Mouse (Mus musculus) MEL (cell line): ENCODE measurements around the gene Sct. TPM values are rescaled to one million over a fixed set of nuclear protein-coding genes. Genes with fewer than 3 reads are reported as not detected.

ENCODE experiments used
- DNase-seq: peaks from one replicate; pipeline ENCODE4 v3.0.0; 2011; ENCODE audit warnings: low read depth, low spot score
- H3K27ac ChIP-seq: 2 replicates; pipeline ENCODE4 v1.5.1; 2012; ENCODE audit warnings: low read depth, mild to moderate bottlenecking, control low read depth, low read length, moderate library complexity; ENCODE audit not compliant: control insufficient read depth
- H3K27me3 ChIP-seq, 2 experiments: fragments of 150-350 bp in 1 of 2; sonication (generic) in 1 of 2; 2 replicates each; pipeline ENCODE4 v1.6.1; 2012; ENCODE audit warnings: low read length in 2 of 2, mild to moderate bottlenecking in 2 of 2, improper control_type of control experiment in 1 of 2, moderate library complexity in 1 of 2; ENCODE audit not compliant: insufficient read depth in 2 of 2, control insufficient read depth in 1 of 2
- H3K36me3 ChIP-seq, 2 experiments: 2 replicates each; pipeline ENCODE4 v1.6.1; 2012 to 2014; ENCODE audit warnings: low read length in 2 of 2, improper control_type of control experiment in 1 of 2, inconsistent platforms in 1 of 2, mild to moderate bottlenecking in 1 of 2; ENCODE audit not compliant: insufficient read depth in 2 of 2, control insufficient read depth in 1 of 2
- H3K4me1 ChIP-seq, 2 experiments: fragments of 150-350 bp in 1 of 2; sonication (generic) in 1 of 2; 2 replicates each; pipeline ENCODE4 v1.6.1; 2012; ENCODE audit warnings: low read length in 2 of 2, improper control_type of control experiment in 1 of 2, mild to moderate bottlenecking in 1 of 2; ENCODE audit not compliant: insufficient read depth in 2 of 2, control insufficient read depth in 1 of 2
- H3K4me3 ChIP-seq, 2 experiments: fragments of 150-350 bp in 1 of 2; sonication (generic) in 1 of 2; 2 replicates each; pipeline ENCODE4 v1.5.1; 2012; ENCODE audit warnings: low read depth in 2 of 2, low read length in 2 of 2, mild to moderate bottlenecking in 2 of 2, moderate library complexity in 2 of 2, control low read depth in 1 of 2, improper control_type of control experiment in 1 of 2; ENCODE audit not compliant: control insufficient read depth in 1 of 2, insufficient read depth in 1 of 2
- H3K79me2 ChIP-seq: 2 replicates; pipeline ENCODE4 v1.6.1; 2012; ENCODE audit warnings: mild to moderate bottlenecking, low read length, moderate library complexity; ENCODE audit not compliant: control insufficient read depth, poor library complexity, insufficient read depth
- H3K9ac ChIP-seq: 2 replicates; pipeline ENCODE4 v1.6.1; 2012; ENCODE audit warnings: low read depth, mild to moderate bottlenecking, control low read depth, low read length, moderate library complexity; ENCODE audit not compliant: control insufficient read depth, poor library complexity, severe bottlenecking
- H3K9me3 ChIP-seq: fragments of 150-350 bp; sonication (generic); replicated peaks from 2 replicates; pipeline ENCODE4 v1.6.1; 2012; ENCODE audit warnings: mild to moderate bottlenecking, low read length, improper control_type of control experiment, moderate library complexity; ENCODE audit not compliant: insufficient read depth
- BHLHE40 ChIP-seq: IDR thresholded peaks from 2 replicates; pipeline ENCODE4 v1.6.1; 2012; ENCODE audit warnings: low read depth, mild to moderate bottlenecking, inconsistent platforms, low read length, improper control_type of control experiment, borderline replicate concordance
- CHD2 ChIP-seq: IDR thresholded peaks from 2 replicates; pipeline ENCODE4 v1.6.1; 2011; ENCODE audit warnings: low read length, improper control_type of control experiment
- CTCF ChIP-seq, 3 experiments: IDR thresholded peaks in 2 of 3; conservative IDR thresholded peaks in 1 of 3; 2 replicates each; pipeline ENCODE4 v1.5.1; 2011 to 2012; ENCODE audit warnings: low read length in 3 of 3, low read depth in 2 of 3, mild to moderate bottlenecking in 2 of 3, improper control_type of control experiment in 1 of 3, inconsistent platforms in 1 of 3, mixed read lengths in 1 of 3, moderate library complexity in 1 of 3; ENCODE audit not compliant: control insufficient read depth in 1 of 3, insufficient read depth in 1 of 3, poor library complexity in 1 of 3, severe bottlenecking in 1 of 3
- E2F4 ChIP-seq: IDR thresholded peaks from 2 replicates; pipeline ENCODE4 v1.6.1; 2011; ENCODE audit warnings: low read depth, low read length, improper control_type of control experiment, borderline replicate concordance
- ELF1 ChIP-seq: IDR thresholded peaks from 2 replicates; pipeline ENCODE4 v1.6.1; 2014; ENCODE audit warnings: low read depth, mild to moderate bottlenecking, inconsistent platforms, low read length, improper control_type of control experiment, moderate library complexity
- ETS1 ChIP-seq: IDR thresholded peaks from 2 replicates; pipeline ENCODE4 v1.6.1; 2012; ENCODE audit warnings: low read depth, mild to moderate bottlenecking, inconsistent platforms, low read length, improper control_type of control experiment, moderate library complexity
- GABPA ChIP-seq: IDR thresholded peaks from 2 replicates; pipeline ENCODE4 v1.6.1; 2012; ENCODE audit warnings: low read depth, mild to moderate bottlenecking, inconsistent platforms, low read length, improper control_type of control experiment, moderate library complexity
- HCFC1 ChIP-seq: IDR thresholded peaks from 2 replicates; pipeline ENCODE4 v1.6.1; 2012; ENCODE audit warnings: low read depth, mild to moderate bottlenecking, inconsistent platforms, low read length, improper control_type of control experiment, moderate library complexity
- MAFK ChIP-seq: IDR thresholded peaks from 2 replicates; pipeline ENCODE4 v1.6.1; 2011; ENCODE audit warnings: low read depth, mild to moderate bottlenecking, low read length, improper control_type of control experiment, borderline replicate concordance
- MYB ChIP-seq: IDR thresholded peaks from 2 replicates; pipeline ENCODE4 v1.6.1; 2011; ENCODE audit warnings: mild to moderate bottlenecking, low read depth, low read length, improper control_type of control experiment
- NELFE ChIP-seq: IDR thresholded peaks from 2 replicates; pipeline ENCODE4 v1.6.1; 2011; ENCODE audit warnings: low read depth, low read length, improper control_type of control experiment
- POLR2AphosphoS5 ChIP-seq: IDR thresholded peaks from 2 replicates; pipeline ENCODE4 v1.6.1; 2012; ENCODE audit warnings: low read depth, borderline replicate concordance, mild to moderate bottlenecking, inconsistent platforms, low read length, moderate library complexity, mixed read lengths
- RAD21 ChIP-seq: IDR thresholded peaks from 2 replicates; pipeline ENCODE4 v1.6.1; 2011; ENCODE audit warnings: mild to moderate bottlenecking, low read depth, low read length, improper control_type of control experiment
- SMC3 ChIP-seq: IDR thresholded peaks from 2 replicates; pipeline ENCODE4 v1.6.1; 2011; ENCODE audit warnings: low read depth, low read length, improper control_type of control experiment
- USF2 ChIP-seq, 2 experiments: IDR thresholded peaks; 2 replicates each; pipeline ENCODE4 v1.6.1; 2011 to 2012; ENCODE audit warnings: improper control_type of control experiment in 2 of 2, low read length in 2 of 2, borderline replicate concordance in 1 of 2, inconsistent platforms in 1 of 2, low read depth in 1 of 2, mild to moderate bottlenecking in 1 of 2; ENCODE audit not compliant: insufficient read depth in 1 of 2
- ZMIZ1 ChIP-seq: IDR thresholded peaks from 2 replicates; pipeline ENCODE4 v1.6.1; 2012; ENCODE audit warnings: low read depth, mild to moderate bottlenecking, inconsistent platforms, low read length, improper control_type of control experiment, moderate library complexity
- polyA plus RNA-seq, 2 experiments: library from polyadenylated mRNA; stranded (reverse) in 1 of 2; unstranded in 1 of 2; fragments of >175 nt in 1 of 2; fragments of >200 nt in 1 of 2; gene quantifications; 2 replicates each; pipeline versions ENCODE4 v1.2.1 to v1.2.4; 2012; ENCODE audit warnings: low replicate concordance in 2 of 2, low read depth in 1 of 2; ENCODE audit not compliant: insufficient read length in 2 of 2, insufficient read depth in 1 of 2, missing spikeins in 1 of 2
- total RNA-seq: library from RNA; depleted of rRNA; stranded (reverse); fragments of 300-350 nt; gene quantifications from 2 replicates; pipeline ENCODE4 v1.2.3, GENCODE M21; 2012

Gene Sct
- total and polyA plus RNA-seq, 3 experiments = not detected

DNA sequence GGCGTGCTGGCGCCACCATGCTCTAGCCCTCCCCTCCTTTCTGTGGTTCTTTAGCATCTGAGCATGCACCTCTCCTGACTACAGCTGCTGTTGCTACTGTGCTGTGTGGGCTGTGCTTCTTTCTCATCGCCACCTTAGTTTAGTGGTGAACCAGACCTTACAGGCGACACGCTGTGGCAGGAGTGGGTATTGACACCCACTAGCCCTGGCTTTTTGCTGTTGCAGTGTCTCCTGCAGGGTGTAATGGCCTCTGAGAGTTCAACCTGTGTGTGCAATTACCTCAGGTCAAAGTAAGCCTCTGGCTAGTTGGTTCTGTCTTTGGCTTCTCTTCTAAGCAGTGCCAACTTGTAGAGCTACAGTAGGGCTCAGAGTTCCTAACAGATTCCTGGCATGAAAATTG lies 37.0 kb upstream of the Sct start:
- TF ChIP-seq HCFC1 (no peak), BHLHE40 (no peak), CTCF (IDR thresholded peaks at IDR 0.05 in 2 of 3, conservative IDR thresholded peaks at IDR 0.05 in 1 of 3; ENCODE audit: control insufficient read depth in 1 of 3, insufficient read depth in 1 of 3, low read depth in 2 of 3, low read length in 3 of 3, poor library complexity in 1 of 3, severe bottlenecking in 1 of 3) (peak in 2 of 3 experiments; percentile 8; a peak in 2 of 6 replicates)
- H3K36me3 ChIP-seq = peaks cover 0 to 34% of the 10 kb centered on the region in 2 experiments; a peak in 3 of 4 replicates
- no peaks in the 10 kb centered on the region for H3K9me3 ChIP-seq
- H3K27ac ChIP-seq = no peak overlapping the region
- no peaks in the 10 kb centered on the region; a peak in 1 of 4 replicates for H3K4me1 ChIP-seq
- DNase-seq = peak; percentile 17
- H3K79me2 ChIP-seq = no peaks in the 10 kb centered on the region
- H3K4me3 ChIP-seq = no peak overlapping the region
- H3K27me3 ChIP-seq = no peaks in the 10 kb centered on the region
- no peak overlapping the region for H3K9ac ChIP-seq

DNA sequence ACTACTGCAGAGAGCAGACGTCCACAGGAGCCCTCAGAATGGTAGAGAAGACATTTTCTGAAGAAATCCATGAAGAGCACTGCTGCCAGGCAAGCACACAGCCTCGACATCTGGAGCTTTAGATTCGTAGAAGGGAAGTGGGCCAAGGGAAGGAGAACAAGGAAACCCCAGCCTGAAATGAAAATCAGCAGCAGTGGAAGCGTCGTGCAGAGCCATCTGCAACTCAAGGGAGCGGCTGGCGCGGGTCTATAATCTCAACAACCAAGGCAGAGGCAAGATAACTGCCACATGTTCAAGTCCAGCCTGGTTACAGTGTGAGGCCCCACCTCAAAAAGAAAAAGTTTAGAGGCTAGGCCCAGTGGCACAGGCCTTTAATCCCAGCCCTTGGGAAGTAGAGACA lies 36.1 kb upstream of the Sct start:
- H3K9ac ChIP-seq = no peak overlapping the region
- H3K4me1 ChIP-seq = no peaks in the 10 kb centered on the region; a peak in 1 of 4 replicates
- H3K27me3 ChIP-seq = no peaks in the 10 kb centered on the region
- no peak overlapping the region for H3K4me3 ChIP-seq
- H3K79me2 ChIP-seq = no peaks in the 10 kb centered on the region
- no peaks in the 10 kb centered on the region for H3K9me3 ChIP-seq
- peaks cover 0 to 26% of the 10 kb centered on the region in 2 experiments; a peak in 3 of 4 replicates for H3K36me3 ChIP-seq
- no peak for TF ChIP-seq ETS1
- TF ChIP-seq SMC3 = no peak
- TF ChIP-seq ELF1 = no peak
- no peak for TF ChIP-seq MYB
- TF ChIP-seq MAFK = no peak
- no peak for TF ChIP-seq CHD2
- TF ChIP-seq E2F4 = no peak
- no peak for TF ChIP-seq POLR2AphosphoS5
- TF ChIP-seq NELFE = no peak
- no peak for TF ChIP-seq ZMIZ1
- no peak for TF ChIP-seq RAD21
- no peak for TF ChIP-seq USF2 (IDR thresholded peaks at IDR 0.05; ENCODE audit: borderline replicate concordance in 1 of 2, insufficient read depth in 1 of 2, low read depth in 1 of 2, low read length in 2 of 2)
- no peak for TF ChIP-seq GABPA
- H3K27ac ChIP-seq = no peak overlapping the region
- no peak for DNase-seq
